Mouse (Mus musculus) embryonic facial prominence, embryonic 10.5 days (tissue): ENCODE data around the gene Abhd2. TPM values are rescaled to one million over a fixed set of nuclear protein-coding genes. Genes with fewer than 3 reads are reported as not detected.

ENCODE experiments used
- DNase-seq: peaks from one replicate; pipeline ENCODE4 v3.0.0-alpha.2; 2017; ENCODE audit warnings: low spot score
- H3K27ac ChIP-seq: fragments of 300-500 bp; sonication (generic); replicated peaks from 2 replicates; pipeline ENCODE4 v1.5.1; 2016; ENCODE audit warnings: mild to moderate bottlenecking
- H3K27me3 ChIP-seq: fragments of 300-500 bp; sonication (generic); replicated peaks from 2 replicates; pipeline ENCODE4 v1.6.1; 2016; ENCODE audit warnings: low read depth, mild to moderate bottlenecking; ENCODE audit not compliant: poor library complexity, severe bottlenecking
- H3K36me3 ChIP-seq: fragments of 300-500 bp; sonication (generic); replicated peaks from 2 replicates; pipeline ENCODE4 v1.6.1; 2016; ENCODE audit warnings: mild to moderate bottlenecking, moderate library complexity
- H3K4me1 ChIP-seq: fragments of 300-500 bp; sonication (generic); 2 replicates; pipeline ENCODE4 v1.6.1; 2016
- H3K4me3 ChIP-seq: fragments of 300-500 bp; sonication (generic); 2 replicates; pipeline ENCODE4 v1.5.1; 2016; ENCODE audit warnings: mild to moderate bottlenecking, moderate library complexity
- H3K9me3 ChIP-seq: fragments of 300-500 bp; sonication (generic); 2 replicates; pipeline ENCODE4 v1.6.1; 2016; ENCODE audit warnings: mild to moderate bottlenecking
- WGBS: fragments of 180-500 bp; shearing (Covaris S2); methylation state at CpG from one replicate; pipeline ENCODE4 v1.1.7; 2016; 5-methylcytosine and 5-hydroxymethylcytosine counted together
- polyA plus RNA-seq: library from polyadenylated mRNA; unstranded; fragments of >200 nt; fragmentation: Nextera tagmentation; extraction: Ambion mirVana; gene quantifications from 2 replicates; pipeline ENCODE4 v1.2.1, GENCODE M21; 2016

Abhd2 gene
- polyA plus RNA-seq, 1 experiment from 2014 or later: 8.7 TPM

- no peaks in the 10 kb centered on the region for H3K9me3 ChIP-seq
- WGBS: 87% methylated on average over 10 of the region's 10 CpGs
- no peak for DNase-seq
- H3K4me1 ChIP-seq: peaks cover 15% of the 10 kb centered on the region
- no peak overlapping the region for H3K4me3 ChIP-seq
- peaks cover 24% of the 10 kb centered on the region for H3K36me3 ChIP-seq
- no peak overlapping the region for H3K27ac ChIP-seq
- H3K27me3 ChIP-seq: no peaks in the 10 kb centered on the region
These were observed 124.5 kb downstream of the Abhd2 start for GRCm38 (mm10) chr7:79397446-79397963.

GRCm38 (mm10) chr7:79398426-79398825, 125.4 kb downstream of the Abhd2 start:
- Histone ChIP-seq H3K36me3 (peaks cover 33% of the 10 kb centered on the region), H3K4me1 (peaks cover 9% of the 10 kb centered on the region), H3K27me3 (no peaks in the 10 kb centered on the region), H3K9me3 (no peaks in the 10 kb centered on the region), H3K27ac (no peak overlapping the region), H3K4me3 (no peak overlapping the region)
- WGBS: 90% methylated on average over 8 of the region's 8 CpGs
- DNase-seq: no peak

DNA sequence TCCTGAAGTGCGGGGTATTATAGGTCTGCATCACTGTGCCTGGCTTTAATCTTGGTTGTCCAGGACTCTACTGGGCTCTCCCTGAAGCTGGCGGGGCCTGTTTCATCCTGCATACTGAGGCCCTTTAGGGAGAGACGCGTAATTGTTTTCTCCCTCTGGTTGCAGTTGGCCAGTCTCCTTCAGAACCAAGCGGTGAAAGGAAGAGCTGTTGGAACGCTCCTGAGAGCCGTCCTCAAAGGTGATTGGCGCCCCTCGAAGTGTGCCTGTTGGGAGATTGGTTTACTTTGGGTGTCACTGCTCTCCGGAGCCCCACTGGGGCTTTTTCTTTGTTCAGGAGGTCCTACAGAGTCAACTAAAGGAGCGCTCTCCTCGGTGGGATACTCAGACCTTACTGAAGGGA, 126.0 kb downstream of the Abhd2 start:
- Histone ChIP-seq H3K27me3 (no peaks in the 10 kb centered on the region), H3K27ac (no peak overlapping the region), H3K4me3 (no peak overlapping the region), H3K9me3 (no peaks in the 10 kb centered on the region), H3K4me1 (peaks cover 9% of the 10 kb centered on the region), H3K36me3 (peaks cover 37% of the 10 kb centered on the region)
- no peak for DNase-seq
- WGBS: 77% methylated on average over 12 of the region's 12 CpGs

DNA sequence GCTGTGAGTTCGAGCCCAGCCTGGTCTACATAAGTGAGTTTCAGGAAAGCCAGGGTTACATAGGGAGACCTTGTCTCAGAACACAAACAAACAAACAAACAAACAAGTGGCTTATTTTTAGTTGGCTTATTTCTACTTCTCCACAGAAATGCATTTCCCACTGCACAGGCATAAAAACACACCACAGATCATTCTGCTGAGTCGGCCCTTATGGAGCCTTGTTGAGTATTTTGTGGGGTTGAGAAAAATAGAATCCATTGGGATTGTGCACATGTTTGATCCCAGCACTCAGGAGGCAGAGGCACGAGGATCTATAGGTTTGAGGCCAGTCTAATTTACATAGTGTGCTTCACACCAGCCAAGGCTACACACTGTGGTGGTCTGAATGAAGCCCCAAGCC, 127.3 kb downstream of the Abhd2 start:
- Histone ChIP-seq H3K4me1 (peaks cover under 1% of the 10 kb centered on the region; the same call in 1 of the 2 replicates), H3K27ac (no peak overlapping the region), H3K9me3 (no peaks in the 10 kb centered on the region), H3K4me3 (no peak overlapping the region), H3K27me3 (no peaks in the 10 kb centered on the region), H3K36me3 (peaks cover 38% of the 10 kb centered on the region)
- DNase-seq: no peak
- 93% methylated on average over 3 of the region's 3 CpGs for WGBS

DNA sequence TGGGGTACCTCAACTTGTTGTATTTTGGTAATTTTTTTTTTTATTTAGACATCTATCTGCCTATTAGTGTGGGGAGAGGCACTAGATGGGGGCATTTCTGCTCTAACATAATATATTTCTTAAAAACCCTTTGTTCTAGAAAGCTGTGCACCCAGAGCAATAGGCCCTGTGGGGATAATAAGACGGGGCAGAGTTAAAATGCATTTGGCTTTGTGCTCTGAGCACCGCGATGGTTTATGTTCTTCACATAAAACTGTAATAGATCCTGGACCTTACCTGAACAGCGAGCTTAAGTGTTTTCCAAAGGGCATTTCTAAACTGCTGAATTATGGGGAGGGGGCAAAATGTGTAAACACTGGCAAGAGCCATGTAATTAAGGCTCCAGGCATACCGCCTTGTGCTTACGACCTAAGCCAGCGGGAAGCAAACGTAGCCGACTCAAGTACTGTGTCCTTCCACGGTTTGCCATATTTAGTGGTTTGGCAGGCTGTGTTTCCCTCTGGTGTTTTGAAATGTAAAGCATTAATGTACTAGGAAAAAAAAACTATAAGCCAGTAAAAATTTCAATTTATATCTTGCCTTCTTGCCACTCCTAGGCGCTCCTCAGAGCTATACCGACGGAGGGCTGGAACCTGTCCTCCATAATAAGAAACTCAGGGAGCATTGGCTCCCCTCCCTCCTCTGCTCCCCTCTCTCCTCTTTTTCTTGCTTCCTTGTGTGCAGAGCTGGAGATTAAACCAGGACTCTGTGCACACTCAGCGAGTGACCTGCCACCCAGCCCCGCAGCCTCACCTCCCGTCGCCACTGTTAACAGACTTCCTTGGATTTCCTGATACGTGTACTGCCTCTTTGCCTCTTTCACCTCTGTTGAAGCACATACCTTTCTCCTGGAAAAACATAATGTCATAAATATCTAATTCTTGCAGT, 141.7 kb downstream of the Abhd2 start:
- Histone ChIP-seq H3K27ac (no peak overlapping the region), H3K4me3 (no peak overlapping the region), H3K27me3 (no peaks in the 10 kb centered on the region), H3K36me3 (peaks cover 44% of the 10 kb centered on the region), H3K4me1 (no peaks in the 10 kb centered on the region), H3K9me3 (no peaks in the 10 kb centered on the region)
- DNase-seq: no peak
- 90% methylated on average over 18 of the region's 18 CpGs for WGBS

Other genes starting within 250 kb of the Abhd2 start
- gene Acan, start 219.7 kb upstream of the Abhd2 start, polyA plus RNA-seq: 0.18 and 0.27 TPM in 2 replicates
- gene Hapln3, start 142.2 kb upstream of the Abhd2 start, polyA plus RNA-seq: 2.3 TPM in 2 replicates
- 131 and 134 TPM in 2 replicates for gene Mfge8, start 124.1 kb upstream of the Abhd2 start, polyA plus RNA-seq
- gene Rlbp1, start 113.8 kb downstream of the Abhd2 start, polyA plus RNA-seq: 1.1 and 1.5 TPM in 2 replicates
- gene Fanci, start 118.7 kb downstream of the Abhd2 start, polyA plus RNA-seq: 20.0 TPM in 2 replicates
- 33.4 and 37.8 TPM in 2 replicates for gene Polg, start 193.2 kb downstream of the Abhd2 start, polyA plus RNA-seq